Mouse (Mus musculus): ENCODE measurements around the gene Gm6993.

The Gm6993 gene

GRCm38 (mm10) chr12:31271361-31272011 lies 30.9 kb downstream of the Gm6993 start:
- in situ Hi-C loops (cut with MboI, MseI), result no loop called here

GRCm38 (mm10) chr12:31272012-31272735 lies 31.6 kb downstream of the Gm6993 start:
- in situ Hi-C loops (cut with MboI, MseI), result no loop called here

GRCm38 (mm10) chr12:31272846-31273245 lies 32.3 kb downstream of the Gm6993 start:
- in situ Hi-C loops (cut with MboI, MseI), result no loop called here

- in situ Hi-C loops (cut with MboI, MseI), result no loop called here
Measured at GRCm38 (mm10) chr12:31273646-31274045, 33.1 kb downstream of the Gm6993 start.

GRCm38 (mm10) chr12:31275411-31275810 lies 34.8 kb downstream of the Gm6993 start:
- in situ Hi-C loops (cut with MboI, MseI), result no loop called here

- in situ Hi-C loops (cut with MboI, MseI), result no loop called here
Measured at GRCm38 (mm10) chr12:31278270-31278669, 37.7 kb downstream of the Gm6993 start.

GRCm38 (mm10) chr12:31280318-31280717 lies 39.7 kb downstream of the Gm6993 start:
- in situ Hi-C loops (cut with MboI, MseI), result no loop called here

GRCm38 (mm10) chr12:31281100-31281591 lies 40.6 kb downstream of the Gm6993 start:
- in situ Hi-C loops (cut with MboI, MseI), result no loop called here

- in situ Hi-C loops (cut with MboI, MseI), result no loop called here
Measured at GRCm38 (mm10) chr12:31282241-31282640, 41.7 kb downstream of the Gm6993 start.

GRCm38 (mm10) chr12:31283131-31283530 lies 42.6 kb downstream of the Gm6993 start:
- in situ Hi-C loops (cut with MboI, MseI), result no loop called here

- in situ Hi-C loops (cut with MboI, MseI), result no loop called here
Measured at GRCm38 (mm10) chr12:31283617-31284136, 43.1 kb downstream of the Gm6993 start.

- in situ Hi-C loops (cut with MboI, MseI), result no loop called here
Measured at GRCm38 (mm10) chr12:31289046-31289445, 48.5 kb downstream of the Gm6993 start.

Data from regulatory T cell (primary cell).